Mouse (Mus musculus) megakaryocyte, embryonic 14.5 days (primary cell): ENCODE measurements at regions not wholly inside any gene's neighbourhood (a gene's known extent, or its start where the extent isn't known, plus 50 kb on each side); places are given as distances from the start of the nearest gene placed in this dataset.

Experiments used
- FLI1 ChIP-seq: IDR thresholded peaks from 2 replicates; pipeline ENCODE4 v1.6.1; 2012; ENCODE audit warnings: low read length, inconsistent platforms, mixed read lengths
- GATA1 ChIP-seq: IDR thresholded peaks from 3 replicates; pipeline ENCODE4 v1.6.1; 2012; ENCODE audit warnings: mixed read lengths, low read length, inconsistent platforms, borderline replicate concordance

DNA sequence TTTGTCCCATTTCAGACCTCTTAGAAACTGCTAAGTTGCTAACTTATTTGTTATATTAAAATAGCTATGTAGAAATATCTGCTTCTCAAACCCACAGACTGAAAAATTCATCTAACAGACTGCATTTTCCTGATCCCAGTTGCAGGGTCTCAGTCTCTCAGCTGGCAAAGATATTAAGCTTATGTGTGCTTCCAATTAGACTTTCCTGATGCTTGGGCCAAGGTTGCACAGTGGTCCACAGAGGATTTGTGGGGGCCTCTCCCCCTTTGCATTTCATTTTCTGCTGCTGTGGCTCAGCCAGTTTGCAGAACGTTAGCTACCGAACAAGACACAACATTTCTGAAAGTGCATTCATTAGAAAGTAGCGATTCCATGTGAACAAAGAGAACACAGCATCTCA is 457.4 kb downstream of the Plcl1 start:
- no peak for TF ChIP-seq GATA1
- no peak for TF ChIP-seq FLI1
